ENCODE assay signal across 23 mouse cellular contexts in genomic region chrX:157468795-157469194, GRCm38 (mm10). TPM values are rescaled to one million over a fixed set of nuclear protein-coding genes. Genes with fewer than 3 reads are reported as not detected.
"Had no signal": no experiment of that assay in that cellular context is flagged by ENCODE, and none has a peak within 500 bp of the region (broad histone marks: within the 10 kb centered on the region; RNA-seq: fewer than 3 reads in every experiment).

No protein-coding gene starts in this region.

- H3K4me3 ChIP-seq: heart, adult 2 months; heart, embryonic 13.5 days; heart, embryonic 15.5 days; hindbrain, embryonic 13.5 days; hindbrain, embryonic 15.5 days; layer of hippocampus, adult 2 months; left cerebral cortex, adult 2 months; limb, embryonic 13.5 days; limb, embryonic 15.5 days; liver, embryonic 12.5 days had no signal

- H3K27me3 ChIP-seq: heart, embryonic 13.5 days; heart, embryonic 15.5 days; hindbrain, embryonic 13.5 days; hindbrain, embryonic 15.5 days; limb, embryonic 13.5 days; limb, embryonic 15.5 days; liver, embryonic 12.5 days had no signal

- DNase-seq: gastrocnemius, postnatal 10 days; gastrocnemius, postnatal 25 days; heart, adult 2 months; heart, postnatal 14 days; heart, postnatal 36 days; kidney, adult 18-20 months; kidney, postnatal 10 days; kidney, postnatal 25 days; kidney, postnatal 4 days had no signal

- H3K9me3 ChIP-seq: heart, embryonic 13.5 days; heart, embryonic 15.5 days; hindbrain, embryonic 13.5 days; hindbrain, embryonic 15.5 days; limb, embryonic 13.5 days; limb, embryonic 15.5 days; liver, embryonic 12.5 days had no signal

- H3K4me2 ChIP-seq: heart, embryonic 11.5 days; heart, embryonic 13.5 days; heart, embryonic 15.5 days; hindbrain, embryonic 13.5 days; hindbrain, embryonic 15.5 days; limb, embryonic 13.5 days; limb, embryonic 15.5 days; liver, embryonic 12.5 days had no signal

- H3K9ac ChIP-seq: heart, embryonic 13.5 days; heart, embryonic 15.5 days; hindbrain, embryonic 13.5 days; hindbrain, embryonic 15.5 days; limb, embryonic 13.5 days; limb, embryonic 15.5 days; liver, embryonic 12.5 days; liver, embryonic 14.5 days had no signal

- H3K36me3 ChIP-seq: heart, embryonic 15.5 days; hindbrain, embryonic 13.5 days; limb, embryonic 15.5 days had no signal

- H3K4me1 ChIP-seq: heart, embryonic 15.5 days; hindbrain, embryonic 13.5 days; hindbrain, embryonic 15.5 days; limb, embryonic 13.5 days; limb, embryonic 15.5 days; liver, embryonic 12.5 days had no signal

- ATAC-seq: hindbrain, postnatal 0 days; intestine, postnatal 0 days; liver, embryonic 12.5 days had no signal

- H3K27ac ChIP-seq: heart, adult 2 months; heart, embryonic 13.5 days; heart, embryonic 15.5 days; hindbrain, embryonic 13.5 days; hindbrain, embryonic 15.5 days; hindbrain, postnatal 0 days; layer of hippocampus, adult 2 months; left cerebral cortex, adult 2 months; limb, embryonic 13.5 days; limb, embryonic 15.5 days; liver, embryonic 12.5 days; liver, embryonic 14.5 days had no signal

RNA-seq across cellular contexts. Expression of gene Phex, which starts 53.7 kb away (rescaled TPM):
- total RNA-seq: liver, adult 2 months had no signal
- polyA plus RNA-seq: intestine, postnatal 0 days; liver, adult 2 months had no signal
